Mouse (Mus musculus) layer of hippocampus, postnatal 25 days (tissue): ENCODE measurements around the gene Camk2b. TPM values are rescaled to one million over a fixed set of nuclear protein-coding genes. Genes with fewer than 3 reads are reported as not detected.
"Not testable (repeated sequence)": the region's sequence is repeated elsewhere in the genome, so short reads cannot be mapped to it uniquely, and the experiment has no call there.

Experiments used
- DNase-seq, 2 experiments: peaks; one replicate each; pipeline ENCODE4 v3.0.0; 2022; ENCODE audit warnings: mixed read lengths in 2 of 2, low spot score in 1 of 2; ENCODE audit errors: extremely low spot score in 1 of 2
- total RNA-seq, 2 experiments: library from RNA; stranded (reverse); gene quantifications; 2 replicates each; pipeline ENCODE4 v1.2.3; 2021

Camk2b gene
- total RNA-seq: 1,000 to 10,000 TPM; 1,142 to 1,238 TPM

- DNase-seq: no peak
Observed at GRCm38 (mm10) chr11:6066176-6066575, at the start of gene Camk2b. Camk2b (minus strand) TSS chr11:6066362.

DNA sequence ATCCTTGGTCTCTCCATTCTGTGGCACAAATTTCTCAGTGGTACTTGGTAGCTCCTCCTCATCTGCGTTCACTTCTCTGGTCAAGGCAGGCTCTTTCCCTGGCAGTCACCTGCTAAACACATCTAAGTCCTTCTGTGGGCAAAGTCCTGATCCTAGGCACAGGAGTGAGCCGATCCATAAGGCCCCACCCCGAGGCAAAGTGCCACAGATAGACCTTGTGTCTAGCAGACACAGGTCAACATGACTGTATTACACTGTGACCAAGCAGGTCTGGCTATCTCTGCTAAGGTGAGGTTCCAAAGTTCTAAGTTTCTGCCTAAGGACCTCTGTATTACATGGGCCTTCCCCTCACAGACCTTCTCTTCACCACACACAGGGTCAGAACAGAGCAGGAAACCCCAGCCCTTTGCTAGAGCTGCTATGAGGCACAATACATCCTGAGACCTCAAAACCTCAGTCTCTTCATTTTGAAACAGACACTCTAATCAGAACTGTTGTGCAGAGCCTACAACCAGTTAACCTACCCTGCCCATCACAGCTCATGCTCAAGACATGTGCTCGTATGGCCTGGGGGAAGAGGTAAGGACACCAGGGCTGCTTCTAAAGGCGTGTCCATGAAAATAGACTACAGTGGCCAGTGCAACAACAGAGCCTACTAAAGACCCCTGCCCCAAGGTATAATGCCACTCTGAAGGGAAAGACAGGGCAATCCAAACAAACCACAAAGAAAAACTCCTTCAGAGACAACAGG, 45.7 kb upstream of the Camk2b start:
- no peak for DNase-seq

DNA sequence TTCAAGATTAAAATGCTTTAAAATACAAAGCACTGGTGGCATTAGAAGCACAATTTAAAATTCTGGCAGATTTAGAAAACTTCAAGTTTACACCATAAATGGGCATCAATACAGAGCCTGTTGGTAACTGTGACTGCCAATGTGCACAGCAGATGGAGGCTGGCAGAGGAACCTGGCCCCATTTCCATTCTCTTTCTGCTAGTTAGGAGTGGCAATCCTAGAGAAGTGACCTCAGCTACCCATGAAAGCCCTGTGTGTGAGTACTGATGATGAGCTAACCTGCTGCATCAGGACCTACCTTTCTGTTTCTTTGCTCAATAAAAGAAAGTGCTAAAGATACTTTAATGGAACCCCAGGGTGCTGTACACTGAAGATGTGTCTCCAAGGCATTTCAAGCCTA, 43.8 kb upstream of the Camk2b start:
- peak in 1 of 2 experiments; percentile 40 for DNase-seq

DNA sequence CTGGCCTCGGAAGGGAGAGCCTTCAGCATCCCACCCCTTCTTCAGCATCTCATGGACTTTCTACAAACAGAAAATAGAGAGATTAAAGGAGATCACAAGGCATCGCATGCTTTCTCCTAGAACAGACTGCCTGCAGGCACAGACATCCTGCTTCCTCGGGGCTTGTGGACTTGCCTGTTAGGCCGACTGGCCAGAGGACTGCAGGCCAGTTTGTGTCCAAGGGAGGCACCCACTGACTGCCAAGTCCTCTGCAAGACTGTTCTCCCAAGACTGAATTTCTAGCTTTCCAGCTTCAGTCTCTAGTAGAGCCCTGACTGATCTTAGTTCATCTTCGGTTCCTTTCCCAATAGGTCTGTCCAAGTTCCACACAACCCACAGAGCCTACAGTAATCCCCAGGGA, 42.1 kb upstream of the Camk2b start:
- no peak for DNase-seq

GRCm38 (mm10) chr11:6107722-6108121, 41.6 kb upstream of the Camk2b start:
- no peak for DNase-seq

GRCm38 (mm10) chr11:6104734-6105133, 38.6 kb upstream of the Camk2b start:
- peak in 1 of 2 experiments; percentile 38 for DNase-seq

DNA sequence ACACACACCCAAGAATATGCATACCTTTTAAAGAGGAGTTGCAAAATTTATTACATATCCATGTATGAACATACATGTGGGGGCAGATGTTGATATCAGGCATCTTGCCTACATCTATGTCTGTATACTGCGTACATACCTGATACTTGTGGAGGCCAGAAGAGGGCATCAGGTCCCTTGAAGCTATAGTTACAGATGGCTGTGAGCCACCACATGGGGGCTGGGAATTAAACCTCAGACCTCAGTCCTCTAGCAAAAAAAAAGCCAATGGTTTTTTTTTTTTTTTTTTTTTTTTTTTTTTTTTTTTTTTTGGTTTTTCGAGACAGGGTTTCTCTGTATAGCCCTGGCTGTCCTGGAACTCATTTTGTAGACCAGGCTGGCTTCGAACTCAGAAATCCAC, 30.5 kb upstream of the Camk2b start:
- not testable (repeated sequence) for DNase-seq

GRCm38 (mm10) chr11:6086991-6087390, 20.8 kb upstream of the Camk2b start:
- no peak for DNase-seq

- no peak for DNase-seq
Observed at GRCm38 (mm10) chr11:6078737-6079136, 12.6 kb upstream of the Camk2b start.

GRCm38 (mm10) chr11:6075618-6076066, 9.5 kb upstream of the Camk2b start:
- DNase-seq: no peak

- no peak for DNase-seq
Observed at GRCm38 (mm10) chr11:6068181-6068957, 2.2 kb upstream of the Camk2b start.

- no peak for DNase-seq
Observed at GRCm38 (mm10) chr11:6067160-6067559, 998 bp upstream of the Camk2b start.

GRCm38 (mm10) chr11:6065551-6066121, 526 bp downstream of the Camk2b start:
- peak; percentile 55 to 68 for DNase-seq

DNA sequence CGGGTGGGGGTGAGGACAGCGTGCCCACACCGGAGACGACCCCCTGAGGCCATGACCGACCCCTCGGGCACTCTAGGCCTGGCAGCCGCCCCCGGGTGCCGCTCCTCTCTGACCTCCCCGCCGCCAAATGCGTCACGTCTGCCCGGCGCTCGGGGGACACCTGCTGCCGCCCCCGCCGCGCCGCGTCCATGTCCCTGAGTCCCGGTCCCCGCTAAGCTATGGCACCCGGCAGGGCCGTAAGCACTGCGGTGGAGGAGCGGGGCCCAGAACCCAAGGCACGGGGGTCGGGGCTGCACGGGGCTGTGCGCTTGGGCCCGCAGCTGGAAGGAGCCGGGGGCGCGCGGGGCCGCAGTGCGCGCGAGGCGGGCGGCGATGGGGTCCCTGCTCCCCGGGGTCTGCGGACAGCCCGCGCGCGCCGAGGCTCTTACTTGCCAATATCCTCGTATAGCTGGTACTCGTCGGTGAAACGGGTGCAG, 1.1 kb downstream of the Camk2b start:
- DNase-seq: peak in 1 of 2 experiments; percentile 67

DNA sequence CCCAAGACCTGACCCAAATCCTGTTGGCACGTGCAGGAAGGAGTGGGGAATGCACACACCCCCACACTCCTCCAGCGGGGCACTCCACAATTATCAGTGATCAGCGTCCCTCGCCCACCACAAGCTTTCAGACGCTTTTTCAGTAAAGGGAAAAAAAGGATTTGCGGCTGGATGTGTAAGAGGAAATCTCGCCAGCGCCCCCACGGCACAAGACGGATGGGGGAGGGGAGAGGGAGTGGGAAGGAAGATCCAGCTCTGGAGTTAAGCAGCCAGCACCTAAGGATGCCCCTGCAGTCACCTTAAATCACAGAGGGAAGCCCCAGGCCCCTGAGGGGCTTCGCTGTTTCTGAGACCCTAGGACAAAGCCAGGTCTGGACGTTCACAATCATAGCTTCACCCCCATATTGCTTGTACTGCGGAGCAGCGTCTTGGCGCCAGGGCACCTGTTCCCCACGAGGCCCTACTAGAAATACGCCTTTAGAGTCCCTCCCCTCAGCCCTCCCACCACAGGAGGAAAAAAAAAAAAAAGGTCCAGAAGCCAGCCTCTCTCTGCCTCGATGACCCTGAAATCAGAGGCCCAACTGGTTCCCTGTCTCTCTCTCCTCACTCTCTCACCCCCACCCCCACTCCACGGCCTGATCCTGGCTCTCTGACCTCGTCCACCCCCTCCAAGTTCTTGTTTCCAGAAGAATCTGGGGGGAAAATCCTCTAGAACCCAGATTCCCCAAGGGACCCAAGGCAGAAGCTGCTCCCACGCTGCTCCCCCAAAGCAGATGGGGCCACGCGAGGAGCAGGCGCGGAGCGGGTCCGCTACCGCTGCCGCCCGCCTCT, 1.7 kb downstream of the Camk2b start:
- DNase-seq: no peak

DNA sequence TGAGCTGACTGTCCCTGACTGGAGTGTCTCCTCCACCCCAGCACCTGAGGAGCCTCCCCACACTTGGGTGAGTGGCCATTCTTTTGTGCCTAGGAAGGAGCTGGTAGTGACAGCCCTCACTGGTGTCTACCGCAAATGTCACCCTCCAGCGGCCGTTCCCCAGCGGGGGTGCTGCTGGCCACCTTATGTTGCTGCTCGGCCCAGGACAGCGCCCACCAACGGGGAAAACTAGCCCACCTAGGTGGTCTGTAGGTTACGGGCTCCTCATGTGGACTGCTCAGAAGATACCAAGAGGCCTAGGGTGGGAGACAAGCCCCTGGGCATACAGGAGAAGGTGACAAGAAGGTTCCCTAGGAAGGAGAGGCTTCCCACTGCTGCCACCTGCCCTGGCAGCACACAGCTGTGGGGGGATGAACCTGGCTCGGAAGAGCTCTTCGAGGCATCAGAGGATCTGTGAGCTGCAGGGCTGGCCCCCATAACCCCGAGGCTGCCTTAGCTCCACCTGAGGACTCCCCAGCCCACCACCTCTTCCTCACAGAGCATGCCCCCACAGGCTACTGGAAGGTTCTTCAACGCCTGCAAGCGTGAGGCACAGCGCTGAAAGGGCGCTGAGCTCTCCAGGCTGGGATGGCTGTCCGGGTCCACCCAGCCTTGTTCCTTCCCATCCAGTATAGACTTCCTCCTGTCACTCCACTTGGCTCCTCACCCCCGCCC, 2.5 kb downstream of the Camk2b start:
- no peak for DNase-seq

GRCm38 (mm10) chr11:6063065-6063464, 3.1 kb downstream of the Camk2b start:
- DNase-seq: no peak

DNA sequence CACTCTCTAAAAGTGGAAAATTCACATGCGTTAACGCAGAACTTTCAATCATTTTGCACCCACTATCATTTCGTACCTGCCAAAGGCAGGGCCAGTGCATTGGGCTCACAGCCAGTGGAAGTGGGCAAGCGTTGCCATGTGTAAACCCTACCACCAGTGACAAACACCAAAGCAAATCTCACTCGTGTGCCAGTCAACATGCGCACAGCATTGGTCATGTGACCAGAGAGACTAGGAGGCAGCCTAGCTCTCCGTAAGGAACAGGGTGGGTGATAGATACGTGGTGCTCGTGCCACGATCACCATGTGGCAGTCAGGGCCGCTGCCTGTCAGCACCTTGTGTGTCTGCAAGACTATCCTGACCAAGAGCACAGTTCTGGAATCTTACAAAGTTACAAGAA, 3.8 kb downstream of the Camk2b start:
- DNase-seq: no peak

- no peak for DNase-seq
Observed at GRCm38 (mm10) chr11:6061891-6062290, 4.3 kb downstream of the Camk2b start.

DNA sequence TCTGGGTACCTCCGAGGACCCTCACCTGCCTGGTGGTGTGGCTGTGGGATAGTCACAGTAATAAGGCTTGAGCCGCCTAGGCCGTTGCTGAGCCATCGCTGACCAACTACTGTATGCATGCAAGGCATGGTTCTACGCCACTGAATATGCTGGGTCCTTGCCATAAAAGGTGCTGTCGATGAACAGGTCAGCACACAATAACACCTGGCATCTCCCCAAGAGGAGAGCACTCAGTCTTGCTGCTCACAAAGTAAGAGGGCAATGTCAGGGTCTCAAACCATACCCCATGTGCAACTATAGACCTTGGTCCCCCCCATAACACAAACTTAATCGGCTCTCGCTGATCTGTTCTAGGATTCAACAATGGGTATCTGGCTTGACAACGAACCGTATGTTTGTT, 7.0 kb downstream of the Camk2b start:
- no peak for DNase-seq
